Mouse (Mus musculus) spleen, adult 2 months (tissue): ENCODE measurements around the gene Rpl13.

Experiments used
- CTCF ChIP-seq: fragments of 200-500 bp; IDR thresholded peaks from 2 replicates; pipeline ENCODE4 v1.5.1; 2011; ENCODE audit warnings: mild to moderate bottlenecking, inconsistent platforms; ENCODE audit not compliant: insufficient read depth, insufficient read length, insufficient replicate concordance; ENCODE audit errors: extremely low read depth
- POLR2A ChIP-seq: fragments of 200-500 bp; IDR thresholded peaks from 2 replicates; pipeline ENCODE4 v1.6.1; 2011; ENCODE audit warnings: low read depth, low read length, inconsistent platforms

- TF ChIP-seq CTCF (no peak), POLR2A (no peak)
Observed at GRCm38 (mm10) chr8:123138741-123139140, 36.6 kb downstream of the Rpl13 start.
